Mouse (Mus musculus) testis, adult 10 weeks (tissue): ENCODE data around the gene Tfrc. TPM values are rescaled to one million over a fixed set of nuclear protein-coding genes. Genes with fewer than 3 reads are reported as not detected.

ENCODE experiments used
- polyA plus RNA-seq: library from polyadenylated mRNA; stranded (reverse); fragments of 350-450 nt; fragmentation: Illumina TruSeq; extraction: RNeasy Lipid Tissue Mini Kit (QIAGEN cat#74804); gene quantifications from one replicate; pipeline ENCODE4 v1.2.3, GENCODE M21; 2014; ENCODE audit warnings: low read depth, low replicate concordance

Tfrc gene
- polyA plus RNA-seq, result 33.7 TPM

GRCm38 (mm10) chr16:32608712-32609400, at the start of gene Tfrc:
TSS of gene Tfrc (plus strand) at chr16:32608920.

DNA sequence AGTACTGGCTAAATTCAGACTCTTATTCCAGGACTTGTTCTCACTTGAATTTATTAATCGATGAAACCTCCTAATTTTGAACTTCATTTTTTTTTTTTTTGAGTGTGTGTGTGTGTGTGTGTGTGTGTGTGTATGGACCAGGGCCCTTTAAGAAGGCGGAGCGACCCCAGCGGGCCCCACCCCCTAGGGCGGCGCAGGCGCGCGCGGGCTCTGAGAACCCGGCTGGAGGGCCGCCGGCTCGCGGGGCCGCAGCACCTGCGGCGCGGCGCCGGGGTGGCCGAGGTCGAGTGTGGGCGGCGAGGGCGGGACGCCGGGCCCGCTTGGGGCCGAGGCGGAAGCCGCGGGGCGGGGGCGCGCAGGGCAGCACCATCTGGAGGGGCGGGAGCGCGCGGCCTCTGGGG, 34.9 kb downstream of the Tfrc start, which contains the start of gene Tnk2:
Gene Tnk2 (plus strand): TSS at position 214 of the 401 bp plus-strand sequence.

Other genes with a start within 250 kb of the Tfrc start
- 0.28 TPM for gene Tm4sf19, start 208.4 kb upstream of the Tfrc start, polyA plus RNA-seq
- gene Tctex1d2, start 189.2 kb upstream of the Tfrc start, polyA plus RNA-seq, result 396 TPM
- gene Pcyt1a, start 178.0 kb upstream of the Tfrc start, polyA plus RNA-seq, result 62.2 TPM
- not detected for gene Slc51a, start 121.0 kb upstream of the Tfrc start, polyA plus RNA-seq
- 15.5 TPM for gene Zdhhc19, start 112.7 kb upstream of the Tfrc start, polyA plus RNA-seq
- 0.90 TPM for gene Tnk2, start 35.0 kb downstream of the Tfrc start, polyA plus RNA-seq
- gene Muc4, start 127.0 kb downstream of the Tfrc start, polyA plus RNA-seq, result 11.9 TPM
- gene Muc20, start 188.5 kb downstream of the Tfrc start, polyA plus RNA-seq, result 0.83 TPM
- gene Smbd1, start 201.6 kb downstream of the Tfrc start, polyA plus RNA-seq, result not detected